Mouse (Mus musculus) limb, embryonic 12.5 days (tissue): Measurements from ENCODE around the gene Paqr4. TPM values are rescaled to one million over a fixed set of nuclear protein-coding genes. Genes with fewer than 3 reads are reported as not detected.

ENCODE experiments used
- ATAC-seq: fragments of 200-750 bp; cut with Nextera tagmentation; 2 replicates; pipeline ENCODE4 v1.8.0; 2017; ENCODE audit warnings: low read depth, moderate TSS enrichment; ENCODE audit not compliant: insufficient number of reproducible peaks, insufficient read depth, low FRiP score, low TSS enrichment
- H3K27ac ChIP-seq: fragments of 300-500 bp; sonication (generic); 2 replicates; pipeline ENCODE4 v1.5.1; 2016; ENCODE audit warnings: mild to moderate bottlenecking, moderate library complexity
- H3K27me3 ChIP-seq: fragments of 300-500 bp; sonication (generic); 2 replicates; pipeline ENCODE4 v1.6.1; 2016; ENCODE audit warnings: mild to moderate bottlenecking, moderate library complexity
- H3K36me3 ChIP-seq: fragments of 300-500 bp; sonication (generic); 2 replicates; pipeline ENCODE4 v1.6.1; 2016; ENCODE audit warnings: mild to moderate bottlenecking, moderate library complexity
- H3K4me1 ChIP-seq: fragments of 300-500 bp; sonication (generic); replicated peaks from 2 replicates; pipeline ENCODE4 v1.6.1; 2016
- H3K4me2 ChIP-seq: fragments of 300-500 bp; sonication (generic); 2 replicates; pipeline ENCODE4 v1.6.1; 2016; ENCODE audit warnings: mild to moderate bottlenecking, moderate library complexity
- H3K4me3 ChIP-seq: fragments of 300-500 bp; sonication (generic); replicated peaks from 2 replicates; pipeline ENCODE4 v1.5.1; 2016; ENCODE audit warnings: mild to moderate bottlenecking
- H3K9ac ChIP-seq: fragments of 300-500 bp; sonication (generic); replicated peaks from 2 replicates; pipeline ENCODE4 v1.6.1; 2016; ENCODE audit warnings: mild to moderate bottlenecking, moderate library complexity
- H3K9me3 ChIP-seq: fragments of 300-500 bp; sonication (generic); 2 replicates; pipeline ENCODE4 v1.6.1; 2016; ENCODE audit warnings: mild to moderate bottlenecking, moderate library complexity
- WGBS: fragments of 180-500 bp; shearing (Covaris S2); methylation state at CpG from one replicate; pipeline ENCODE4 v1.1.7; 2016; 5-methylcytosine and 5-hydroxymethylcytosine counted together
- polyA plus RNA-seq: library from polyadenylated mRNA; unstranded; fragments of >200 nt; fragmentation: Nextera tagmentation; extraction: Ambion mirVana; gene quantifications from 2 replicates; pipeline ENCODE4 v1.2.1, GENCODE M21; 2016

Gene Paqr4
- polyA plus RNA-seq, 1 experiment from 2014 or later = 11.6 TPM

DNA sequence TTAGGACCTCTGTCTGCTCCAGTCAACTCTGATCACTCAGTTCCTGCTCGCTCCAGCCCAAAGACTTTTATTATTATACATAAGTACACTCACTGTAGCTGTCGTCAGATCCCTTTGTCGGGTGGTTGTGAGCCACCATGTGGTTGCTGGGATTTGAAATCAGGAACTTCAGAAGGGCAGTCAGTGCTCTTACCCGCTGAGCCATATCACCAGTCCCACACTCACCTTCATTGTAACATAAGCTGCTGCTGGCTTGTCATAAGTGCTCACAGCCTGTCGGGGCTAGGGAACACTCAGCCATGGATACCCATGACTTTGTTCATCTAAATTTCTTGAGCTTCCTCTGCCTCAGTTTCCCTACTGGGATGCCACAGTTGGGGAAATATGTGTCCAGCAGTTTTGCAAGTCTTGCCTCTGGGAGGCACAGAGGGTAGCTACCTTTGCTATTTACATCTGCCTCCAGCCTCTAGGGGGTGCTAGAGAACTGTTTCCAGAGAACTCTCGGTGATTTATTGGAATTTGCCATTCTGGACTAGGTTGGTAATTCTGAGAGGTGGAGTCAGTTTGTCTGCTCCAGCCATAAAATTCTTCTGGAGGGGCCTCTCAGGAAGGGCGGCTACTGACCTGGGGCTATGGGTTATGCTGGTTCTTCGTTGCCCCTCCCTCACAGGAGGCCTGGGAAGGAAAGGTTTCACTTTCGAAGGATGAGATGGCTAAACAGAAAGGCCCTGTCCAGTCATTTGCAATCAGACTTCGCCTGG is 8.1 kb upstream of the Paqr4 start:
- Histone ChIP-seq H3K36me3 (peaks cover 33% of the 10 kb centered on the region), H3K9me3 (no peaks in the 10 kb centered on the region), H3K4me3 (no peak overlapping the region), H3K27me3 (peaks cover 50% of the 10 kb centered on the region), H3K27ac (no peak overlapping the region), H3K4me1 (peaks cover 32% of the 10 kb centered on the region), H3K4me2 (peak overlapping the region; percentile 26), H3K9ac (no peak overlapping the region)
- ATAC-seq = no peak
- 36% methylated on average over 10 of the region's 10 CpGs for WGBS

DNA sequence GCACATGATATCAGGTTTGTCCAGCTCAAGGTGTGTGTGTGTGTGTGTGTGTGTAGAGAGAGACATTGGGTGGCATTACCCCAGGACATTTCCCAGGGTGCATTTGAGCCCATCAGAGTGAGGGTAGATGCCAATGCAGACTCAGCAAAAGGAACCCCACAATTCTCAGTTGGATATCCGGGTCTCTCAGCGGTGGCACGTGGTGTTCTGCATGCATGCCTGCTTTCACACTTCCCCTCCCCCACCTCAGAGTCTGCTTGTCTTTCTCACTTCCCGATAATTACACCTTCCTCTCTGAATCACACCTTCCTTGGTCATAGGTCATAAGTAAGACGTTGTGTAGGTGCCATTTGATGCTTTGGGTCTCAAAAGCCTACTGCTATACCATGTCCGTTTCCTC is 7.4 kb upstream of the Paqr4 start:
- H3K27me3 ChIP-seq = peaks cover 58% of the 10 kb centered on the region
- WGBS = 21% methylated on average over 6 of the region's 6 CpGs
- H3K4me1 ChIP-seq = peaks cover 32% of the 10 kb centered on the region
- no peak overlapping the region for H3K9ac ChIP-seq
- peaks cover 25% of the 10 kb centered on the region for H3K36me3 ChIP-seq
- no peak for ATAC-seq
- no peaks in the 10 kb centered on the region for H3K9me3 ChIP-seq
- H3K4me2 ChIP-seq = no peak overlapping the region
- H3K27ac ChIP-seq = no peak overlapping the region
- H3K4me3 ChIP-seq = no peak overlapping the region

DNA sequence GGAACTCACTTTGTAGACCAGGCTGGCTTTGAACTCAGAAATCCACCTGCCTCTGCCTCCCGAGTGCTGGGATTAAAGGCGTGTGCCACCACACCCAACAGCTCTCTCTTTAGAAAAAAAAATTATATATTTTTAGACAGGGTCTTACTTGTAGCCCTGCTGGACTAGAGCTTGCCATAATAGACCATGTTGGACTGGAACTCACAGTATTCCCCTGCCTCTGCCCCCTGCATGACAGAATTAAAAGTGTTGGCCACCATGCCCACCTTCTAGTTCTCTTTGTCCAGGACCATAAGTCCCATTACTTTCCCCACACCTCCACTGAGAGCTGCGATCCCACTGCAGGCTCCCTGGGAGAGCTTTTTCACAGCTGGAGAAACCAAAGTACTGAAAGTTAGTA is 6.8 kb upstream of the Paqr4 start:
- WGBS = 83% methylated on average over 3 of the region's 3 CpGs
- H3K9ac ChIP-seq = no peak overlapping the region

DNA sequence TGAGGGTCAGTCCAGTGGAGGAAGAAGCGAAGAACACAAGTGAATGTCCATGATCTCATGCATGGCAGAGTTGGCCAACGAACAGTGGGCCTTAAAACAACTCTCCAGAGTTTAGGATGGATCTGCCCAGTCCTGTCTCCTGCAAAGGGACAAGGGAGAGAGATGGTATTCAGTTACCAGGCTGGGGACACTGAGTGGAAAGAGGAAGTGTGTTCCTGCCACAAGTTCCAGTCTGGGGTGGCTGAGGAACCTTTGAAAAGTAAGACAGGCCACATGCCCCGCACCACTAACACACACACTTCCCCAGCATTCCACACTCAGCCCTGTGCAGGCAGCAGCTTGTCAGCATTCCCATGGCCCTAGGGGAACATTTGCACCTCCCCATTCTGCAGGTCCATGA is 6.1 kb upstream of the Paqr4 start:
- H3K4me1 ChIP-seq = peaks cover 37% of the 10 kb centered on the region
- H3K36me3 ChIP-seq = peaks cover 12% of the 10 kb centered on the region
- no peak overlapping the region for H3K27ac ChIP-seq
- H3K27me3 ChIP-seq = peaks cover 70% of the 10 kb centered on the region
- no peak overlapping the region for H3K4me3 ChIP-seq
- WGBS = 81% methylated on average over 3 of the region's 3 CpGs
- no peak overlapping the region for H3K4me2 ChIP-seq
- H3K9ac ChIP-seq = no peak overlapping the region
- H3K9me3 ChIP-seq = no peaks in the 10 kb centered on the region
- ATAC-seq = no peak

More for the DNA sequence above, 6.8 kb upstream of the Paqr4 start:
- H3K4me1 ChIP-seq = peaks cover 33% of the 10 kb centered on the region
- H3K4me3 ChIP-seq = no peak overlapping the region
- peaks cover 63% of the 10 kb centered on the region for H3K27me3 ChIP-seq
- no peak for ATAC-seq
- H3K9me3 ChIP-seq = no peaks in the 10 kb centered on the region
- H3K27ac ChIP-seq = no peak overlapping the region
- no peak overlapping the region for H3K4me2 ChIP-seq
- H3K36me3 ChIP-seq = peaks cover 20% of the 10 kb centered on the region

DNA sequence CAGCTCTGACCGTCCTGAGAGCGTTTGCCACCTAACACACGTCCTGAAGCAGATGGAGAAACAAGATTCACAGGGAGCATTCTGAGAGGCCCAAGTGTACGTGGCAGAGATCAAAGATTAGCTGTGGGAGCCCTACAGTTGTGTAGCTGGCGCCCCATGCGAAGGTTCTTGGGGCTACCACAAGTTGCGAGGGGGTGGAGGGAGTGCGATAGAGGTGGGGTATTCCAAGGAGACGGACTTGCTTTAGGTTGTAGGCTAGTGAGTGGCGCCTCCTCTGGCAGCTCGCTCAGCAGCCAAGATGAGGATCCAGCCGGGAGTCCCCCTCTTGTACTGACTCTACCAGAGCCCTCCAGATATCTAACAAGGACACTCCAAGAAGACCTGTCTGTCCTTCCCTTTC is 5.6 kb upstream of the Paqr4 start:
- H3K9me3 ChIP-seq = no peaks in the 10 kb centered on the region
- H3K4me3 ChIP-seq = peak overlapping the region; percentile 35
- WGBS = 2% methylated on average over 12 of the region's 12 CpGs
- H3K36me3 ChIP-seq = peaks cover 8% of the 10 kb centered on the region
- no peak overlapping the region for H3K27ac ChIP-seq
- H3K27me3 ChIP-seq = peaks cover 75% of the 10 kb centered on the region
- H3K4me1 ChIP-seq = peaks cover 37% of the 10 kb centered on the region
- H3K9ac ChIP-seq = no peak overlapping the region
- no peak for ATAC-seq
- H3K4me2 ChIP-seq = peak overlapping the region; percentile 68

DNA sequence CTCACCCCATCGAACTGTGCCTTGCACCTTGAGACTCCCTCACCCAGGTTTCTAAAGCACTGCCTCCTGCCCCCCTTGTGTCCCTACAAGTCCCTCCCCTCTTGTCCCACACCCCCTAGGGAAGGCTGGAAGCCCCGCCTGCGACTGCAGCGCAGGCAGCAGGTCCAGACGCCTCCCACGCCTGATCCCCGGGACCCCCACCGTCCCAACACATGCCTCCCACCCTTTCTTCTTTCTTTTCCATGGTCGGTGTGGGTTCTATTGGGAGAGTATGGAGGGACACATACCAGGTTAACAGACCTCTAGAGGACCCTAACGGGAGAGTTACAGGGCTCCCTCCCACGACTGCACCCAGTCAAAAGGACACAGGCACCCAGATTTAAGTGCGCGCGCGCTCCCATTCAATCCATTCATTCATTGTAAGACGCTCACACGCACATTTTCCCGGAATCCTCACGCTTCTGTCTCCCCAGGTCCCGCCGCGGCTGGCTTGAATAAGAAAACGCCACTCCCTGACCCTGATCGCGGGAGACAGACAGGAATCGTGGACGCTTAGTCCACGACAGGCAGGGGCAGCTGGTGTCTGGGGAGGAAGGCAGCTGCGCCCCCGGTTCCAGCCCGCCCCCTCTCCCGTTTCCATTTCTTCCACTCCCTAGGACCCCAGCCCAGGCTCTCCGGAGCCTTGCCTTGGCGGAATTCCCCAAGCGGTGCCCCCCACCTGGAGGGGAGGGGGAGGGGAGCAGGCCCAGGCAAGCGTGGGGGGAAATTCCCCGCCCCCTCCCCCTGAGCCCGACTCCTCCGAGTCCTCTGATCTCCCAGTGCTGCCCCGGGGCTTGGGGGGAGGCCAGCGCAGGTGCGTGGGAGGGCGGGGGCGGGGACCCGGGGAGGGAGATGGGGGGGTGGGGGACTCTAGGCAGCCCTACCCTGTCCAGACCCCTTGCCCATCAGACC is 4.9 kb upstream of the Paqr4 start, which contains the start of gene Kremen2:
Kremen2 (minus strand) TSS at position 533 of the 951 bp plus-strand sequence.
- Histone ChIP-seq H3K36me3 (peaks cover under 1% of the 10 kb centered on the region; the same call in 1 of the 2 replicates), H3K27ac (no peak within 1 kb of the TSS), H3K27me3 (peaks cover 82% of the 10 kb centered on the region), H3K4me2 (peak within 1 kb of the TSS; percentile 68), H3K4me1 (peaks cover 41% of the 10 kb centered on the region), H3K9ac (peak within 1 kb of the TSS; percentile 47), H3K4me3 (peak within 1 kb of the TSS; percentile 35), H3K9me3 (no peaks in the 10 kb centered on the region)
- WGBS = under 1% methylated on average over 43 of the region's 45 CpGs
- no peak for ATAC-seq

DNA sequence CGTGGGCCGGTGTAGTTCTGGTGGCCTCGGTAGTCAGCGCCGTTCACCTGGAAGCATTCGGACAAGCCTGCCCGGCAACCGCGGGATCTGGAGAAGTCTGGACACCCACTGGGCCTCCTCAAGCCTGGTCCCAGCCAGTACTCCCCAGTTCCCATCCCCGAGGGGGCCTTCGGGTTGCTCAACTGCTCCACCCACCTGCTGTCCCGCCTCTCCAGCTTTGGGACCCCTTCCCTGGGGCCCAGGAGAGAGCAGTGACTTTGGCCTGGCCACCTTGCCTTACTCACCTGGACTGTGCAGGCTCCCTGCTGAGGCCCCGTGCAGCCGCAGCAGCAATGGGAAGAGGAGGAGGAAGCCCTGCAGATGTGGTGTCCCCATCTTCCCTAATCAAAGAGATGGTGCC is 4.0 kb upstream of the Paqr4 start:
- H3K4me2 ChIP-seq = peak overlapping the region; percentile 68
- WGBS = 4% methylated on average over 14 of the region's 14 CpGs
- H3K36me3 ChIP-seq = no peaks in the 10 kb centered on the region
- peak overlapping the region; percentile 35 for H3K4me3 ChIP-seq
- H3K4me1 ChIP-seq = peaks cover 47% of the 10 kb centered on the region
- no peak for ATAC-seq
- peak overlapping the region; percentile 19; the same call in 1 of the 2 replicates for H3K9ac ChIP-seq
- peaks cover 91% of the 10 kb centered on the region for H3K27me3 ChIP-seq
- no peak overlapping the region for H3K27ac ChIP-seq
- H3K9me3 ChIP-seq = no peaks in the 10 kb centered on the region

DNA sequence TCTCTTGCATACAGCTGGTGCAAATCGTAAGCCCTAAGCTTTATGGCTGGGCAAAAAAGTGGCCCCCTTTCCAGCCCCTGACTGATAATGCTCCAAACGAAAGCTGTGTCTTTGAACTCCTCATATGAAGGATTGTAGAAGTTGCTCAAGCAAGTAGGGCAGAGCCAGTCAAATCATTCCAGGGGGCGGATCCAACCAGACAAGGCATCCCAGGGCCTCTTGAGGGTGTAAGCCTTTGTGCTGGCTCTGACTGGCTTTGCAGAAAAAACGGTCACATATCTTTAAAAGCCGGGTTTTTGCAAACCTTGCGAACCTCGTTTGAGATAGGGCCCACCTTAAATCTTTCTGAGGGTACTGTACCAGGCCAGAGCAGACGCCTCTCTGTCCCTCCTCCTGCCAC is 3.4 kb upstream of the Paqr4 start:
- H3K9ac ChIP-seq = 0 out of 2 replicates have a peak overlapping the region, but pooled peaks have one; percentile 19
- peak overlapping the region; percentile 35 for H3K4me3 ChIP-seq
- no peaks in the 10 kb centered on the region for H3K36me3 ChIP-seq
- H3K9me3 ChIP-seq = no peaks in the 10 kb centered on the region
- peaks cover 48% of the 10 kb centered on the region for H3K4me1 ChIP-seq
- peak overlapping the region; percentile 68 for H3K4me2 ChIP-seq
- 18% methylated on average over 8 of the region's 8 CpGs for WGBS
- no peak for ATAC-seq
- H3K27me3 ChIP-seq = peaks cover 96% of the 10 kb centered on the region
- H3K27ac ChIP-seq = no peak overlapping the region

DNA sequence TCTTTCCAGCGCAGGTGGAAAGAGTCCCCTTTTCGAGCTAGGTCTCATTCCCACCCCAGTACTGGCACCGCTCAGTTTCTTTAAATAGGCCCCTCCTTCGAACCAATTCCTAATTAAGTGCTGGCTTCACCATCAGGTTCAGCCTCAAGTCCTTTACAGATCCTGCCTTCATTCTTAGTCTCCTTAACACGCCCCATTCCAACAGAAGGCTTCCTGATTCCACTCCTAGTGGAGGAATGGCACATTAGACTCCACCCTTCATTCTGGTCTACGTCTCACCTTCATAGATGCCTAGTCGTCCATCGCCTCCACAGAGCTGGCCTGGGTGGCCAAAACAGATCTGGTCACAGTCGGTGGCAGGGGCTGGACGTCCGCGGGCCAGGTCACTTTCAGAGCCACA is 2.3 kb upstream of the Paqr4 start:
- no peak for ATAC-seq
- Histone ChIP-seq H3K9ac (no peak overlapping the region; the same call in 1 of the 2 replicates), H3K36me3 (no peaks in the 10 kb centered on the region), H3K27me3 (peaks cover 99% of the 10 kb centered on the region), H3K9me3 (no peaks in the 10 kb centered on the region), H3K4me3 (peak overlapping the region; percentile 30; the same call in 1 of the 2 replicates), H3K27ac (no peak overlapping the region), H3K4me1 (peaks cover 49% of the 10 kb centered on the region), H3K4me2 (peak overlapping the region; percentile 68)
- WGBS = 64% methylated on average over 12 of the region's 12 CpGs

DNA sequence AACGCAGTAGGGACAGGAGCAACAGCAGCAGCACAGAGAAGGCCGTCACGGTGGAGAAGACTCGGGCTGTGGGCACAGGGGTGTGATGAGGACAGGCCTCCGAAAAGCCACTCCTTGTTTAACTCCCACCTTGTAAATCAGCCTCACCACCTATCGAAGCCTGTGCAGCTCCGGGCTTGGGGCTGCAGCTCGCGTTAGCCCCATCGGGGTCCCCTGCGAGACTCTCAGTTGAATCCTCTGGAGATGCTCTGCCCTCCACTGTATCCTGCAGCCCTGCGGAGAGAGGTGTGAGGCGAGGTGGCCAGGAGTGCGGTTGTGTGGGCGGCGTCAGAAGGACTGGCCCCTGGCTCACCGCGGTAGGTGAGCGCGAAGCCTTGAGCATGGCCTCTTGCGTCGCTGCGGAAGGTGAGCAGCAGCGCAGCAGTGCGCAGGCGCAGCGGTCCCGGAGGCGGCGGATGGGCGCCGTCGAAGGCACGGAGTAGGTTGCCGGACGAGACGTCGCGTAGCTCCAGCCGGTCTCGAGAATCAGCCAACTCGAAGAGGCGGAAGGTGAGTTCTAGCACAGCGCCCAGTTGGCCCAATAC is 1.6 kb upstream of the Paqr4 start:
- Histone ChIP-seq H3K9ac (peak overlapping the region; percentile 34; the same call in 1 of the 2 replicates), H3K27me3 (peaks cover 99% of the 10 kb centered on the region), H3K27ac (no peak overlapping the region), H3K36me3 (no peaks in the 10 kb centered on the region), H3K4me2 (peak overlapping the region; percentile 68), H3K9me3 (no peaks in the 10 kb centered on the region), H3K4me1 (peaks cover 49% of the 10 kb centered on the region), H3K4me3 (peak overlapping the region; percentile 30)
- WGBS = 9% methylated on average over 44 of the region's 44 CpGs
- ATAC-seq = no peak
